Mouse (Mus musculus): ENCODE results near the gene Pitpna. TPM values are rescaled to one million over a fixed set of nuclear protein-coding genes. Genes with fewer than 3 reads are reported as not detected.
"Not testable (repeated sequence)": the region's sequence is repeated elsewhere in the genome, so short reads cannot be mapped to it uniquely, and the experiment has no call there.

Gene Pitpna
- polyA plus RNA-seq, 1 experiment from 2014 or later, result 116 TPM

- H3K9me3 ChIP-seq (replicated peaks), result no peaks in the 10 kb centered on the region; the same call in 1 of the 2 replicates
- H3K27ac ChIP-seq, result no peak overlapping the region
- H3K36me3 ChIP-seq, result 0 out of 2 replicates have a peak, but pooled peaks cover 5% of the 10 kb centered on the region
- 48% methylated on average over 7 of the region's 7 CpGs for WGBS
- no peaks in the 10 kb centered on the region for H3K27me3 ChIP-seq
- ATAC-seq (ENCODE audit: low FRiP score), result no peak
- H3K4me2 ChIP-seq (replicated peaks), result no peak overlapping the region
- H3K4me3 ChIP-seq, result no peak overlapping the region
- H3K4me1 ChIP-seq, result peaks cover 30% of the 10 kb centered on the region
- no peak overlapping the region for H3K9ac ChIP-seq
These were observed 34.9 kb upstream of the Pitpna start for GRCm38 (mm10) chr11:75552906-75553482.

GRCm38 (mm10) chr11:75556006-75556405, 31.9 kb upstream of the Pitpna start:
- not testable (repeated sequence) for H3K4me3 ChIP-seq; H3K27ac ChIP-seq; H3K9ac ChIP-seq; H3K9me3 ChIP-seq (replicated peaks); ATAC-seq (ENCODE audit: low FRiP score); H3K4me2 ChIP-seq (replicated peaks); H3K27me3 ChIP-seq; H3K36me3 ChIP-seq
- peaks cover 16% of the 10 kb centered on the region for H3K4me1 ChIP-seq
- 93% methylated on average over 6 of the region's 6 CpGs for WGBS

GRCm38 (mm10) chr11:75557142-75557541, 30.8 kb upstream of the Pitpna start:
- Histone ChIP-seq H3K4me3 (no peak overlapping the region), H3K4me1 (peaks cover 5% of the 10 kb centered on the region), H3K9me3 (replicated peaks) (no peaks in the 10 kb centered on the region; the same call in 1 of the 2 replicates), H3K27ac (no peak overlapping the region), H3K9ac (no peak overlapping the region), H3K4me2 (replicated peaks) (no peak overlapping the region), H3K27me3 (no peaks in the 10 kb centered on the region), H3K36me3 (0 out of 2 replicates have a peak, but pooled peaks cover 11% of the 10 kb centered on the region)
- no peak for ATAC-seq (ENCODE audit: low FRiP score)
- WGBS, result 74% methylated on average over 6 of the region's 6 CpGs

- ATAC-seq (ENCODE audit: low FRiP score), result no peak
- Histone ChIP-seq H3K36me3 (peaks cover 16% of the 10 kb centered on the region; the same call in 1 of the 2 replicates), H3K4me3 (no peak overlapping the region), H3K9ac (no peak overlapping the region), H3K4me2 (replicated peaks) (no peak overlapping the region), H3K27me3 (no peaks in the 10 kb centered on the region), H3K27ac (no peak overlapping the region), H3K4me1 (no peaks in the 10 kb centered on the region), H3K9me3 (replicated peaks) (no peaks in the 10 kb centered on the region; the same call in 1 of the 2 replicates)
- 91% methylated on average over 1 of the region's 1 CpGs for WGBS
These were observed 29.8 kb upstream of the Pitpna start for GRCm38 (mm10) chr11:75558101-75558500.

GRCm38 (mm10) chr11:75559870-75560504, 27.9 kb upstream of the Pitpna start:
- no peak overlapping the region for H3K9ac ChIP-seq
- H3K4me1 ChIP-seq, result no peaks in the 10 kb centered on the region
- no peaks in the 10 kb centered on the region; the same call in 1 of the 2 replicates for H3K9me3 ChIP-seq (replicated peaks)
- no peak overlapping the region for H3K27ac ChIP-seq
- no peak for ATAC-seq (ENCODE audit: low FRiP score)
- no peak overlapping the region for H3K4me2 ChIP-seq (replicated peaks)
- H3K27me3 ChIP-seq, result no peaks in the 10 kb centered on the region
- peaks cover 24% of the 10 kb centered on the region for H3K36me3 ChIP-seq
- WGBS, result 90% methylated on average over 8 of the region's 8 CpGs
- H3K4me3 ChIP-seq, result no peak overlapping the region

- Histone ChIP-seq H3K27ac (no peak overlapping the region), H3K4me3 (no peak overlapping the region), H3K27me3 (no peaks in the 10 kb centered on the region), H3K4me2 (replicated peaks) (no peak overlapping the region), H3K9ac (no peak overlapping the region), H3K4me1 (no peaks in the 10 kb centered on the region), H3K36me3 (peaks cover 26% of the 10 kb centered on the region), H3K9me3 (replicated peaks) (no peaks in the 10 kb centered on the region; the same call in 1 of the 2 replicates)
- ATAC-seq (ENCODE audit: low FRiP score), result no peak
- WGBS, result 84% methylated on average over 14 of the region's 14 CpGs
These were observed 27.1 kb upstream of the Pitpna start for GRCm38 (mm10) chr11:75560530-75561409.

- ATAC-seq (ENCODE audit: low FRiP score), result no peak
- Histone ChIP-seq H3K4me3 (no peak overlapping the region), H3K27me3 (no peaks in the 10 kb centered on the region), H3K4me1 (no peaks in the 10 kb centered on the region), H3K9ac (no peak overlapping the region), H3K9me3 (replicated peaks) (no peaks in the 10 kb centered on the region; the same call in 1 of the 2 replicates), H3K27ac (no peak overlapping the region), H3K36me3 (peaks cover 32% of the 10 kb centered on the region), H3K4me2 (replicated peaks) (no peak overlapping the region)
- 88% methylated on average over 5 of the region's 5 CpGs for WGBS
These were observed 26.5 kb upstream of the Pitpna start for GRCm38 (mm10) chr11:75561410-75561791.

GRCm38 (mm10) chr11:75562840-75563239, 25.1 kb upstream of the Pitpna start:
- peaks cover 38% of the 10 kb centered on the region for H3K36me3 ChIP-seq

GRCm38 (mm10) chr11:75563851-75564548, 23.9 kb upstream of the Pitpna start:
- Histone ChIP-seq H3K36me3 (peaks cover 48% of the 10 kb centered on the region), H3K4me3 (no peak overlapping the region), H3K9me3 (replicated peaks) (no peaks in the 10 kb centered on the region), H3K4me2 (replicated peaks) (no peak overlapping the region), H3K27me3 (no peaks in the 10 kb centered on the region), H3K9ac (no peak overlapping the region), H3K27ac (no peak overlapping the region), H3K4me1 (no peaks in the 10 kb centered on the region; the same call in 1 of the 2 replicates)
- no peak for ATAC-seq (ENCODE audit: low FRiP score)
- 70% methylated on average over 18 of the region's 18 CpGs for WGBS

More at GRCm38 (mm10) chr11:75562840-75563239, 25.1 kb upstream of the Pitpna start:
- no peak for ATAC-seq (ENCODE audit: low FRiP score)
- Histone ChIP-seq H3K27ac (no peak overlapping the region), H3K4me2 (replicated peaks) (no peak overlapping the region), H3K4me3 (no peak overlapping the region), H3K27me3 (no peaks in the 10 kb centered on the region), H3K4me1 (no peaks in the 10 kb centered on the region; the same call in 1 of the 2 replicates), H3K9ac (no peak overlapping the region), H3K9me3 (replicated peaks) (no peaks in the 10 kb centered on the region; the same call in 1 of the 2 replicates)
- 82% methylated on average over 8 of the region's 8 CpGs for WGBS

- no peak overlapping the region for H3K4me3 ChIP-seq
- peaks cover 65% of the 10 kb centered on the region for H3K36me3 ChIP-seq
- no peaks in the 10 kb centered on the region for H3K27me3 ChIP-seq
- 85% methylated on average over 2 of the region's 2 CpGs for WGBS
- no peaks in the 10 kb centered on the region for H3K9me3 ChIP-seq (replicated peaks)
- no peaks in the 10 kb centered on the region; the same call in 1 of the 2 replicates for H3K4me1 ChIP-seq
- H3K4me2 ChIP-seq (replicated peaks), result no peak overlapping the region
- H3K9ac ChIP-seq, result no peak overlapping the region
- H3K27ac ChIP-seq, result no peak overlapping the region
- no peak for ATAC-seq (ENCODE audit: low FRiP score)
These were observed 22.0 kb upstream of the Pitpna start for GRCm38 (mm10) chr11:75565849-75566248.

GRCm38 (mm10) chr11:75566276-75567196, 21.4 kb upstream of the Pitpna start:
- no peaks in the 10 kb centered on the region for H3K9me3 ChIP-seq (replicated peaks)
- 0 out of 2 replicates have a peak, but pooled peaks cover 2% of the 10 kb centered on the region for H3K27me3 ChIP-seq
- peaks cover 58% of the 10 kb centered on the region for H3K36me3 ChIP-seq
- no peak overlapping the region for H3K27ac ChIP-seq
- no peak overlapping the region for H3K4me2 ChIP-seq (replicated peaks)
- peaks cover 3% of the 10 kb centered on the region for H3K4me1 ChIP-seq
- no peak overlapping the region for H3K9ac ChIP-seq
- 74% methylated on average over 13 of the region's 13 CpGs for WGBS
- no peak overlapping the region for H3K4me3 ChIP-seq
- ATAC-seq (ENCODE audit: low FRiP score), result no peak

All from hindbrain, embryonic 12.5 days (tissue).